Mouse (Mus musculus) MEL (cell line): Measurements from ENCODE around the gene Ppp1r14b. TPM values are rescaled to one million over a fixed set of nuclear protein-coding genes. Genes with fewer than 3 reads are reported as not detected.

ENCODE experiments used
- DNase-seq: peaks from one replicate; pipeline ENCODE4 v3.0.0; 2011; ENCODE audit warnings: low read depth, low spot score
- H3K27ac ChIP-seq: 2 replicates; pipeline ENCODE4 v1.5.1; 2012; ENCODE audit warnings: low read depth, mild to moderate bottlenecking, control low read depth, low read length, moderate library complexity; ENCODE audit not compliant: control insufficient read depth
- H3K27me3 ChIP-seq, 2 experiments: fragments of 150-350 bp in 1 of 2; sonication (generic) in 1 of 2; 2 replicates each; pipeline ENCODE4 v1.6.1; 2012; ENCODE audit warnings: low read length in 2 of 2, mild to moderate bottlenecking in 2 of 2, improper control_type of control experiment in 1 of 2, moderate library complexity in 1 of 2; ENCODE audit not compliant: insufficient read depth in 2 of 2, control insufficient read depth in 1 of 2
- H3K36me3 ChIP-seq, 2 experiments: 2 replicates each; pipeline ENCODE4 v1.6.1; 2012 to 2014; ENCODE audit warnings: low read length in 2 of 2, improper control_type of control experiment in 1 of 2, inconsistent platforms in 1 of 2, mild to moderate bottlenecking in 1 of 2; ENCODE audit not compliant: insufficient read depth in 2 of 2, control insufficient read depth in 1 of 2
- H3K4me1 ChIP-seq, 2 experiments: fragments of 150-350 bp in 1 of 2; sonication (generic) in 1 of 2; 2 replicates each; pipeline ENCODE4 v1.6.1; 2012; ENCODE audit warnings: low read length in 2 of 2, improper control_type of control experiment in 1 of 2, mild to moderate bottlenecking in 1 of 2; ENCODE audit not compliant: insufficient read depth in 2 of 2, control insufficient read depth in 1 of 2
- H3K4me3 ChIP-seq, 2 experiments: fragments of 150-350 bp in 1 of 2; sonication (generic) in 1 of 2; 2 replicates each; pipeline ENCODE4 v1.5.1; 2012; ENCODE audit warnings: low read depth in 2 of 2, low read length in 2 of 2, mild to moderate bottlenecking in 2 of 2, moderate library complexity in 2 of 2, control low read depth in 1 of 2, improper control_type of control experiment in 1 of 2; ENCODE audit not compliant: control insufficient read depth in 1 of 2, insufficient read depth in 1 of 2
- H3K79me2 ChIP-seq: 2 replicates; pipeline ENCODE4 v1.6.1; 2012; ENCODE audit warnings: mild to moderate bottlenecking, low read length, moderate library complexity; ENCODE audit not compliant: control insufficient read depth, poor library complexity, insufficient read depth
- H3K9ac ChIP-seq: 2 replicates; pipeline ENCODE4 v1.6.1; 2012; ENCODE audit warnings: low read depth, mild to moderate bottlenecking, control low read depth, low read length, moderate library complexity; ENCODE audit not compliant: control insufficient read depth, poor library complexity, severe bottlenecking
- H3K9me3 ChIP-seq: fragments of 150-350 bp; sonication (generic); replicated peaks from 2 replicates; pipeline ENCODE4 v1.6.1; 2012; ENCODE audit warnings: mild to moderate bottlenecking, low read length, improper control_type of control experiment, moderate library complexity; ENCODE audit not compliant: insufficient read depth
- BHLHE40 ChIP-seq: IDR thresholded peaks from 2 replicates; pipeline ENCODE4 v1.6.1; 2012; ENCODE audit warnings: low read depth, mild to moderate bottlenecking, inconsistent platforms, low read length, improper control_type of control experiment, borderline replicate concordance
- E2F4 ChIP-seq: IDR thresholded peaks from 2 replicates; pipeline ENCODE4 v1.6.1; 2011; ENCODE audit warnings: low read depth, low read length, improper control_type of control experiment, borderline replicate concordance
- MAZ ChIP-seq: IDR thresholded peaks from 2 replicates; pipeline ENCODE4 v1.6.1; 2012; ENCODE audit warnings: low read depth, mild to moderate bottlenecking, inconsistent platforms, low read length, improper control_type of control experiment
- MXI1 ChIP-seq: IDR thresholded peaks from 2 replicates; pipeline ENCODE4 v1.6.1; 2011; ENCODE audit warnings: mild to moderate bottlenecking, low read depth, low read length, improper control_type of control experiment
- NELFE ChIP-seq: IDR thresholded peaks from 2 replicates; pipeline ENCODE4 v1.6.1; 2011; ENCODE audit warnings: low read depth, low read length, improper control_type of control experiment
- POLR2AphosphoS5 ChIP-seq: IDR thresholded peaks from 2 replicates; pipeline ENCODE4 v1.6.1; 2012; ENCODE audit warnings: low read depth, borderline replicate concordance, mild to moderate bottlenecking, inconsistent platforms, low read length, moderate library complexity, mixed read lengths
- RAD21 ChIP-seq: IDR thresholded peaks from 2 replicates; pipeline ENCODE4 v1.6.1; 2011; ENCODE audit warnings: mild to moderate bottlenecking, low read depth, low read length, improper control_type of control experiment
- TBP ChIP-seq: IDR thresholded peaks from 2 replicates; pipeline ENCODE4 v1.8.0; 2011; ENCODE audit warnings: low read depth, low read length, improper control_type of control experiment
- TCF12 ChIP-seq: IDR thresholded peaks from 2 replicates; pipeline ENCODE4 v1.6.1; 2014; ENCODE audit warnings: low read depth, mild to moderate bottlenecking, inconsistent platforms, low read length, improper control_type of control experiment, moderate library complexity
- UBTF ChIP-seq: IDR thresholded peaks from 2 replicates; pipeline ENCODE4 v1.6.1; 2012; ENCODE audit warnings: low read depth, mild to moderate bottlenecking, inconsistent platforms, low read length, improper control_type of control experiment, moderate library complexity, borderline replicate concordance; ENCODE audit not compliant: insufficient read depth
- USF2 ChIP-seq, 2 experiments: IDR thresholded peaks; 2 replicates each; pipeline ENCODE4 v1.6.1; 2011 to 2012; ENCODE audit warnings: improper control_type of control experiment in 2 of 2, low read length in 2 of 2, borderline replicate concordance in 1 of 2, inconsistent platforms in 1 of 2, low read depth in 1 of 2, mild to moderate bottlenecking in 1 of 2; ENCODE audit not compliant: insufficient read depth in 1 of 2
- ZC3H11A ChIP-seq: IDR thresholded peaks from 2 replicates; pipeline ENCODE4 v1.6.1; 2012; ENCODE audit warnings: low read depth, mild to moderate bottlenecking, inconsistent platforms, low read length, improper control_type of control experiment
- ZNF384 ChIP-seq: IDR thresholded peaks from 2 replicates; pipeline ENCODE4 v1.6.1; 2012; ENCODE audit warnings: low read depth, mild to moderate bottlenecking, inconsistent platforms, low read length, improper control_type of control experiment
- polyA plus RNA-seq, 2 experiments: library from polyadenylated mRNA; stranded (reverse) in 1 of 2; unstranded in 1 of 2; fragments of >175 nt in 1 of 2; fragments of >200 nt in 1 of 2; gene quantifications; 2 replicates each; pipeline versions ENCODE4 v1.2.1 to v1.2.4; 2012; ENCODE audit warnings: low replicate concordance in 2 of 2, low read depth in 1 of 2; ENCODE audit not compliant: insufficient read length in 2 of 2, insufficient read depth in 1 of 2, missing spikeins in 1 of 2
- total RNA-seq: library from RNA; depleted of rRNA; stranded (reverse); fragments of 300-350 nt; gene quantifications from 2 replicates; pipeline ENCODE4 v1.2.3, GENCODE M21; 2012

Gene Ppp1r14b
- total and polyA plus RNA-seq, 3 experiments: 349 to 467 TPM; not detected in 1

DNA sequence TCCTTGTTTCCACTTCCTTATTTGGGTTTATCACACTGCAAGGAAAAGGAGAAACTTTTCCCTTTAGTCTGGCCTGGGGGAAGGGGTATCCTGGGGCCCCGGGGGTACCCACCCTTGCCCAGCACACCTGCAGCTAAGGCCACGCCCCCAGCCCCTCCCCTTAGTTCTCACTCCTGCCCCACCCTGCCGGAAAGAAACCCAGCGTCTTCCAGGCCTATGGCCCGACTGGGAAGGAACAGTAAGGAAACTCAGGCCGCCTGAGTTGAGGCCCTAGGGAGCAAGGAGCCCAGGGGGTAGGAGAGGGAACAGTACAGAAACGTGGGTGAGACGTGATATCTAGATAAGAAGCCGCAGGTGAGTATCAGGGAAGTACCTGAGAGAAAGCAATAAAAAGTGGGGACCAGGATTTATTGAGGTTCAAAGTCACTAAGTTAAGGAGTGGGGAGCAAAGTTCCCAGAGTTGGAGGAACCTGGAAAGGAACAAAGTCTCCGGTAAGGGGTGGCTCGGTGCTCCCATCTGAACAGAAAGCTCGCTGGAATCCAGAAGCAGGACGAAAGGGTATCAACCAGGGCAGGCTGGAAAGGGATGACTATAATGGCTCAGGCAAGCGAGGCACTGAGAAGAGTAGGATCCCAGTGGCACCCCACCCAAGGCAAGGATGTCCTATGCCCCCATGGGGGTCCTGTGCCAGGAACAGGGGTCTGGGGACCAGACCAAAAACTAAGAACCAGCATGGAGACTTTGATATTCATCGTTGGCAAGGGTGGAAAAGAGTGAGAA lies 6.1 kb upstream of the Ppp1r14b start:
- H3K9ac ChIP-seq: peak overlapping the region; percentile 59
- H3K4me1 ChIP-seq: peaks cover 4 to 40% of the 10 kb centered on the region in 2 experiments
- no peak overlapping the region for H3K27ac ChIP-seq
- H3K27me3 ChIP-seq: no peaks in the 10 kb centered on the region
- peak; percentile 42 for DNase-seq
- no peak for TF ChIP-seq TBP
- TF ChIP-seq RAD21: no peak
- TF ChIP-seq BHLHE40: no peak
- TF ChIP-seq MXI1: 0 out of 2 replicates have a peak, but pooled peaks have one; percentile 2
- TF ChIP-seq MAZ: peak; percentile 40; the same call in 1 of the 2 replicates
- no peak for TF ChIP-seq ZNF384
- TF ChIP-seq NELFE: no peak
- TF ChIP-seq, all 39 proteins: peak for 2
- Histone ChIP-seq H3K9me3 (no peaks in the 10 kb centered on the region), H3K79me2 (no peaks in the 10 kb centered on the region; the same call in 1 of the 2 replicates), H3K4me3 (peak overlapping the region; percentile 49 to 75), H3K36me3 (peaks cover 0 to 18% of the 10 kb centered on the region in 2 experiments; a peak in 2 of 4 replicates)

DNA sequence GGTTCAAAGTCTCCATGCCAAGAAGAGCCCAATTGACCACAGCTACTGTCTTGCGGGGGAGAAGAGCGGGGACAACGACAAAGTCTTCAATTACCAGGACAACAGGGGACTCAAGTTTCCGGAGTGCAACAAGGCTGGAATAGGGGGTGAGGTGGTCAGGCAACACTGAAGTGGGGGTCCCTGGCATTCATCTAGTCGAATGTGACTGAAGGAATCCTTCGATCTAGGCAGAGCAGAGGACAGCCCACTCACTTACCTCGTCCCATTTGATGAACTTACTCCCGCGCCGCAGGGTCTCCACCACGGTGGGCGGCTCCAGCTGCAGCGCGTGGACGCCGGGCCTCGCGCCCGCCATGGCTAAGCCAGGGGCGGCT lies 5.5 kb upstream of the Ppp1r14b start:
- no peak for TF ChIP-seq E2F4
- TF ChIP-seq USF2 (IDR thresholded peaks at IDR 0.05; ENCODE audit: borderline replicate concordance in 1 of 2, insufficient read depth in 1 of 2, low read depth in 1 of 2, low read length in 2 of 2): no peak
- no peak for TF ChIP-seq POLR2AphosphoS5
- no peak for TF ChIP-seq ZC3H11A
- TF ChIP-seq UBTF: no peak
- TF ChIP-seq MAZ: no peak
- no peak for TF ChIP-seq TCF12
- TF ChIP-seq MXI1: no peak
- TF ChIP-seq, all 39 proteins: peak for 0
- DNase-seq: peak; percentile 60
- Histone ChIP-seq H3K36me3 (peaks cover 0 to 18% of the 10 kb centered on the region in 2 experiments; a peak in 2 of 4 replicates), H3K27me3 (no peaks in the 10 kb centered on the region), H3K4me1 (peaks cover 4 to 40% of the 10 kb centered on the region in 2 experiments), H3K9ac (peak overlapping the region; percentile 59), H3K27ac (no peak overlapping the region), H3K9me3 (no peaks in the 10 kb centered on the region), H3K79me2 (no peaks in the 10 kb centered on the region; the same call in 1 of the 2 replicates), H3K4me3 (peak overlapping the region; percentile 49 to 75)
